ENCODE assay signal across 26 mouse cellular contexts in genomic region chr8:110643177-110643576, GRCm38 (mm10). TPM values are rescaled to one million over a fixed set of nuclear protein-coding genes. Genes with fewer than 3 reads are reported as not detected.
DNase-seq lines count a peak whose midpoint lies in the region; ATAC-seq and TF ChIP-seq lines count a peak whose summit lies in the region.
"Had no signal": no experiment of that assay in that cellular context is flagged by ENCODE, and none has a peak within 500 bp of the region (broad histone marks: within the 10 kb centered on the region; RNA-seq: fewer than 3 reads in every experiment).

No protein-coding gene starts in this region.

- H3K36me3 ChIP-seq in kidney, postnatal 0 days (ENCODE audit: insufficient read depth, low read length) = peaks cover 12% of the 10 kb centered on the region; the same call in 1 of the 2 replicates
- H3K36me3 ChIP-seq in lung, embryonic 15.5 days = peaks cover 10% of the 10 kb centered on the region; the same call in 1 of the 2 replicates

- ATAC-seq in kidney, postnatal 0 days (replicated peaks; ENCODE audit: low FRiP score, low read depth) = no peak
- peak; percentile 91 for ATAC-seq in lung, embryonic 15.5 days (ENCODE audit: borderline replicate concordance, extremely low read depth, low FRiP score, low TSS enrichment)
- ATAC-seq: CD4-positive, CD25-positive, alpha-beta regulatory T cell, adult 4 months; forebrain, embryonic 16.5 days; intestine, postnatal 0 days; liver, embryonic 12.5 days; liver, postnatal 0 days had no signal

- H3K4me2 ChIP-seq in kidney, postnatal 0 days (ENCODE audit: low read length) = no peak overlapping the region
- no peak overlapping the region for H3K4me2 ChIP-seq in lung, embryonic 15.5 days
- H3K4me2 ChIP-seq: hindbrain, embryonic 13.5 days; liver, embryonic 12.5 days; midbrain, embryonic 12.5 days; neural tube, embryonic 13.5 days had no signal

- H3K4me3 ChIP-seq in kidney, postnatal 0 days (replicated peaks; ENCODE audit: low read depth, low read length) = no peak overlapping the region
- H3K4me3 ChIP-seq in brown adipose tissue, adult 24 weeks (ENCODE audit: insufficient read depth, low read depth, low read length) = no peak overlapping the region
- H3K4me3 ChIP-seq in lung, embryonic 15.5 days = no peak overlapping the region
- H3K4me3 ChIP-seq: erythroblast, embryonic 14.5 days; heart, embryonic 10.5 days; hindbrain, embryonic 13.5 days; liver, embryonic 12.5 days; megakaryocyte, embryonic 14.5 days; midbrain, embryonic 12.5 days; neural tube, embryonic 13.5 days had no signal

- no peak overlapping the region for H3K27ac ChIP-seq in kidney, postnatal 0 days
- H3K27ac ChIP-seq in brown adipose tissue, adult 24 weeks (replicated peaks; ENCODE audit: low read depth, low read length) = peak overlapping the region; percentile 6
- H3K27ac ChIP-seq in lung, embryonic 15.5 days = no peak overlapping the region
- H3K27ac ChIP-seq: heart, embryonic 10.5 days; hindbrain, embryonic 13.5 days; liver, embryonic 12.5 days; midbrain, embryonic 12.5 days; neural tube, embryonic 13.5 days had no signal

- intact Hi-C loops in heart, postnatal 25 days (cut with DNase I) = loop anchor here (10.0 kb wide), 2 partner anchors 172 to 212 kb away; no protein-coding TSS in a partner anchor

- no peak for TF ChIP-seq CTCF in kidney, postnatal 0 days (IDR thresholded peaks at IDR 0.05; ENCODE audit: low read depth)

- peak; percentile 25 for DNase-seq in kidney, postnatal 0 days (ENCODE audit: low spot score)
- DNase-seq in kidney, postnatal 25 days = no peak
- DNase-seq in lung, postnatal 25 days (ENCODE audit: low spot score) = peak; percentile 57
- DNase-seq in retina, embryonic 14.5 days (ENCODE audit: low spot score) = no peak
- DNase-seq in heart, postnatal 25 days (ENCODE audit: low spot score) = no peak
- DNase-seq: adrenal gland, postnatal 36 days; cerebellum, adult 2 months; cerebellum, postnatal 14 days; gastrocnemius, postnatal 10 days; heart, postnatal 4 days; layer of hippocampus, postnatal 36 days; left cerebral cortex, postnatal 4 days; liver, postnatal 0 days; right cerebral cortex, postnatal 14 days had no signal

- H3K9ac ChIP-seq in kidney, postnatal 0 days (ENCODE audit: low read depth, low read length) = no peak overlapping the region
- no peak overlapping the region for H3K9ac ChIP-seq in lung, embryonic 15.5 days
- H3K9ac ChIP-seq: hindbrain, embryonic 13.5 days; liver, embryonic 12.5 days; liver, postnatal 0 days; midbrain, embryonic 12.5 days; neural tube, embryonic 13.5 days had no signal

- H3K9me3 ChIP-seq in kidney, postnatal 0 days (replicated peaks; ENCODE audit: low read length) = no peaks in the 10 kb centered on the region
- H3K9me3 ChIP-seq in lung, embryonic 15.5 days = no peaks in the 10 kb centered on the region
- H3K9me3 ChIP-seq: heart, embryonic 10.5 days; hindbrain, embryonic 13.5 days; liver, embryonic 12.5 days; megakaryocyte, embryonic 14.5 days; midbrain, embryonic 12.5 days; neural tube, embryonic 13.5 days had no signal

- 57% methylated on average over 4 of the region's 4 CpGs for WGBS in kidney, postnatal 0 days
- 54% methylated on average over 4 of the region's 4 CpGs for WGBS in lung, embryonic 15.5 days

- no peaks in the 10 kb centered on the region for H3K27me3 ChIP-seq in kidney, postnatal 0 days (ENCODE audit: insufficient read depth, low read length)
- H3K27me3 ChIP-seq in lung, embryonic 15.5 days = no peaks in the 10 kb centered on the region
- H3K27me3 ChIP-seq: hindbrain, embryonic 13.5 days; liver, embryonic 12.5 days; megakaryocyte, embryonic 14.5 days; midbrain, embryonic 12.5 days; neural tube, embryonic 13.5 days had no signal

- no peaks in the 10 kb centered on the region for H3K4me1 ChIP-seq in kidney, postnatal 0 days (replicated peaks; ENCODE audit: insufficient read depth, low read length)
- peaks cover 14% of the 10 kb centered on the region for H3K4me1 ChIP-seq in brown adipose tissue, adult 24 weeks (ENCODE audit: control insufficient read depth, insufficient read depth, insufficient read length, low read length)
- no peaks in the 10 kb centered on the region for H3K4me1 ChIP-seq in lung, embryonic 15.5 days
- H3K4me1 ChIP-seq: liver, embryonic 12.5 days; midbrain, embryonic 12.5 days; neural tube, embryonic 13.5 days had no signal

RNA-seq across cellular contexts. Expression of gene Vac14, which starts 24.8 kb away (rescaled TPM):
- 14.9 and 16.1 TPM in 2 replicates for polyA plus RNA-seq in kidney, postnatal 0 days (2015; fragmentation: Nextera tagmentation; extraction: Ambion mirVana)
- polyA plus RNA-seq in brown adipose tissue, adult 24 weeks (2012; ENCODE audit: insufficient read depth, insufficient read length, missing spikeins) = 14.4 and 17.0 TPM in 2 replicates
- 18.2 and 19.1 TPM in 2 replicates for polyA plus RNA-seq in lung, embryonic 15.5 days (2015; fragmentation: Nextera tagmentation; extraction: Ambion mirVana)
- total RNA-seq in heart, postnatal 25 days (2021) = 10 to 100 TPM; 14.7 to 15.3 TPM

Comparison
In these comparisons a context has a peak if more than half of its experiments do, and no peak if none do; other contexts are left out.
1. DNase-seq: peak in kidney, postnatal 0 days (single experiment) and lung, postnatal 25 days (single experiment); none in kidney, postnatal 25 days (0 of 2), retina, embryonic 14.5 days (single experiment) and heart, postnatal 25 days (single experiment).